Mouse (Mus musculus) thymus, adult 2 months (tissue): Measurements from ENCODE around the gene Gpr176.

Experiments
- CTCF ChIP-seq: fragments of 200-500 bp; IDR thresholded peaks from 2 replicates; pipeline ENCODE4 v1.5.1; 2012; ENCODE audit warnings: mild to moderate bottlenecking, control low read depth, low read length, moderate library complexity, borderline replicate concordance; ENCODE audit not compliant: control insufficient read depth, poor library complexity, insufficient read depth; ENCODE audit errors: extremely low read depth
- POLR2A ChIP-seq: fragments of 200-500 bp; IDR thresholded peaks from 2 replicates; pipeline ENCODE4 v1.6.1; 2012; ENCODE audit warnings: mild to moderate bottlenecking, low read length, control low read depth, moderate library complexity; ENCODE audit not compliant: control insufficient read depth, poor library complexity, insufficient read depth; ENCODE audit errors: extremely low read depth

DNA sequence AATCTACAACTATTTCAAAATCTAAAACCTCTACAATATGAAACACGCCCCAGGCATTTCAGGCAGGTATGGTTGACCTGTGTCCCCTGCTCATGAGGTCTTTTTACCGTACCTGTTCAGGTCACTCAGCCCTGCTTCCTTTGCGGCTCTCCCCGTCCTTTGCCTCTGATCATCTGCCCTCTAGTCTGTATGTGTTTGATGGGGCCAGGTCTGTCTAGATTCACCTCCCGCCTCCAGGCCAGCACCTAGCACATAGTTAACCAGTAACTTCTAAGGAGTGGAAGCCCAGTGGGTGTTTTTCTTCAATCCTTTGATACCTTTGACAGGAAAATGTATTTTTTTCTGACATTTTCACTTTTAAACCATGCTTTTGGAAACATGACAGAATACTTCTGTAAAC, 26.5 kb upstream of the Gpr176 start:
- no peak for TF ChIP-seq POLR2A
- TF ChIP-seq CTCF: no peak
